Mouse (Mus musculus) kidney, embryonic 16.5 days (tissue): ENCODE measurements around the gene Ubqln4. TPM values are rescaled to one million over a fixed set of nuclear protein-coding genes. Genes with fewer than 3 reads are reported as not detected.

ENCODE experiments used
- ATAC-seq: fragments of 200-750 bp; cut with Nextera tagmentation; 2 replicates; pipeline ENCODE4 v1.8.0; 2017; ENCODE audit warnings: moderate TSS enrichment; ENCODE audit not compliant: low FRiP score, low TSS enrichment
- H3K27ac ChIP-seq: fragments of 300-500 bp; sonication (generic); 2 replicates; pipeline ENCODE4 v1.5.1; 2014; ENCODE audit warnings: low read length
- H3K27me3 ChIP-seq: fragments of 300-500 bp; sonication (generic); 2 replicates; pipeline ENCODE4 v1.6.1; 2014; ENCODE audit warnings: low read length, control low read depth, mixed read lengths; ENCODE audit not compliant: insufficient read depth
- H3K36me3 ChIP-seq: fragments of 300-500 bp; sonication (generic); 2 replicates; pipeline ENCODE4 v1.6.1; 2014; ENCODE audit warnings: low read length, control low read depth, mixed read lengths; ENCODE audit not compliant: insufficient read depth
- H3K4me1 ChIP-seq: fragments of 300-500 bp; sonication (generic); 2 replicates; pipeline ENCODE4 v1.6.1; 2014; ENCODE audit warnings: low read length, control low read depth, mixed read lengths; ENCODE audit not compliant: insufficient read depth
- H3K4me2 ChIP-seq: fragments of 300-500 bp; sonication (generic); replicated peaks from 2 replicates; pipeline ENCODE4 v1.6.1; 2014; ENCODE audit warnings: low read depth, low read length
- H3K4me3 ChIP-seq: fragments of 300-500 bp; sonication (generic); 2 replicates; pipeline ENCODE4 v1.5.1; 2014; ENCODE audit warnings: mild to moderate bottlenecking, low read length
- H3K9ac ChIP-seq: fragments of 300-500 bp; sonication (generic); replicated peaks from 2 replicates; pipeline ENCODE4 v1.6.1; 2014; ENCODE audit warnings: low read length
- H3K9me3 ChIP-seq: fragments of 300-500 bp; sonication (generic); 2 replicates; pipeline ENCODE4 v1.6.1; 2016; ENCODE audit warnings: low read length, control low read depth
- WGBS: fragments of 180-500 bp; shearing (Covaris S2); extraction: QIAGEN DNeasy Blood & Tissue Kit; methylation state at CpG from one replicate; pipeline ENCODE4 v1.1.7; 2014; 5-methylcytosine and 5-hydroxymethylcytosine counted together
- polyA plus RNA-seq: library from polyadenylated mRNA; unstranded; fragments of >200 nt; fragmentation: Nextera tagmentation; extraction: Ambion mirVana; gene quantifications from 2 replicates; pipeline ENCODE4 v1.2.1, GENCODE M21; 2015

The Ubqln4 gene
- polyA plus RNA-seq, 1 experiment from 2014 or later, result 52.7 TPM

DNA sequence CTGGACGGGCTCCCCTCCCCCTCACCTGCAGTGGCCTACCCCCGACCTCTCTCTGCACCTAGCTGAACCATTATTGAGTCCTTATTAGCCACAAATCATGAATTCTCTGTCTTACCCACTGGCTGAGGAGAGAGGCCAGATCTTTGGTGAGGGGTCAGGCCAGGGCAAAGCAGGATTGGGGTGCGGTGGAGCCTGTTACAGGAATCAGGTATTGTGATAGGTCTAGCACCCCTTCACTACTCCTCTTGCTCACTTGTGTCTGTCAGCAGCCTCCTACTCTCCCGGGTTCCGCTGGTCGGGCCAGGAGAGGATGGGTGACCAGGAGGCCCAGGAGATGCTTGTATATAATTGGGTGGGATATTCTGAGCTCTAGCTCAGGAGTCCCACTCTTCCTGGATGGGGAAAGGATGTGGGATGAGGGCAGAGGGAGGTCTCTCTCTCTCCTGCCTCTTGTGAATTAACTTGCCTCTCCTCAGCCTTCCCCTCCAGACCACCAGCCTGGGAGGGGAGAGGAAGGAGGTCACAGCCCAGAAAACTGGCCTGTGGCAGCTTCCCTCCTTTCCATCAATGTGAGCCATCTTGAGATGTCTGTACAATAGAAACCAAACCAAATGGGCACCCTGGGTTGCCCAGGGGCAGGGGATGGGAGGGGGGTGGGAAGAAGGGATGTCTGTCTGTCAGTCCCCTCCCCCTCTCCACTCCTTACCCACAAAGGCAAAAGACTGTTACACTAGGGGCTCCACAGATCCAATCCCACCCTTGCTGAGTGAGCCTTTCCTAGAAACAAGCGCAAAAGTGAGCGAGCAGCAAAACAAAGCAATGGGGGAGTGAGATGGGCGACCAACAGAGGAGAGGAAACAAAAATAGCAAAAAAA lies 15.1 kb upstream of the Ubqln4 start:
- H3K4me3 ChIP-seq, result no peak overlapping the region
- no peak overlapping the region for H3K9ac ChIP-seq
- peaks cover 34% of the 10 kb centered on the region for H3K36me3 ChIP-seq
- WGBS, result 45% methylated on average over 9 of the region's 9 CpGs
- ATAC-seq, result no peak
- H3K27me3 ChIP-seq, result no peaks in the 10 kb centered on the region
- no peaks in the 10 kb centered on the region for H3K9me3 ChIP-seq
- peaks cover 57% of the 10 kb centered on the region for H3K4me1 ChIP-seq
- no peak overlapping the region for H3K4me2 ChIP-seq
- H3K27ac ChIP-seq, result no peak overlapping the region

DNA sequence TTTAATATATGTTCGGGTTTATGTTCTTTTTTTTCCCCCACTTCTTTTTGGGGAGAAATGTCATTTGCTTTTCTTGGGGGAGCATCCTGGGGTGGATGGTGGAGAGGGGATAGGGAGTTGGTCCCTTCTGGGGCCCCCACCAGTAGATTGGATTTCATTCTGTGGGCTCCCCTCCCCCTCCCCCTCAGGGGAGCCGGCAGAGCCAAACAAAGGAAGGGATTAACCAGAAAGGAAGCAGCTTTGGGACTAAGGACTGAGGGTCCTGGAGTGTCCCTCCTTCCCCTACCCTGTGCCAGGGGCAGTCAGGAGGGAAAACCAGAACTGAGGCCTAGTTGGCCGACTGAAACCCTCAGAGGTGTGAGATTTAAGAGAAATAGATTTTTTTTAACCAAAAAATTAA lies 14.2 kb upstream of the Ubqln4 start:
- WGBS, result 16% methylated on average over 3 of the region's 3 CpGs
- no peak overlapping the region for H3K4me3 ChIP-seq
- peaks cover 34% of the 10 kb centered on the region for H3K36me3 ChIP-seq
- no peak overlapping the region for H3K27ac ChIP-seq
- H3K27me3 ChIP-seq, result no peaks in the 10 kb centered on the region
- H3K4me1 ChIP-seq, result peaks cover 52% of the 10 kb centered on the region
- peak overlapping the region; percentile 51; the same call in 1 of the 2 replicates for H3K9ac ChIP-seq
- H3K9me3 ChIP-seq, result no peaks in the 10 kb centered on the region
- no peak for ATAC-seq
- H3K4me2 ChIP-seq, result no peak overlapping the region

DNA sequence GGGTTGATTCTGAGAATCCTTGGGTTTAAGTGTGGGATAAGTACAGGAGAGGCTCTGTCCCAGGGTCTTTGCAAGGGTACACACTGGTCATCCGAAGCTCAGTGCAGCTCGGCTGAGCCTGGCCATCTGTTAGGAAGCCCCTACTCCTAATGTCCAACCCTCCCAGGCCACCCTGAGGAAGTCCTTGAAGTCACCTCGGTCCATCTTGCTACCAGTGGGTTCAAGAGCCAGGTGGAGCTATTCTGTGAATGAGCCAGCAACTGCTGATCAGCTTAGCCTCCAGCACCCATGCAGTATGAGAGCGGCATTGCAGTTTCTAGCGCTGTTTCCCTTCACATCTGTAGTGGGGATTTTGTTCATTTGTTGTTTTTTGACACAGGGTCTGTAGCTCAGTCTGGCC lies 13.5 kb upstream of the Ubqln4 start:
- peaks cover 49% of the 10 kb centered on the region for H3K4me1 ChIP-seq

DNA sequence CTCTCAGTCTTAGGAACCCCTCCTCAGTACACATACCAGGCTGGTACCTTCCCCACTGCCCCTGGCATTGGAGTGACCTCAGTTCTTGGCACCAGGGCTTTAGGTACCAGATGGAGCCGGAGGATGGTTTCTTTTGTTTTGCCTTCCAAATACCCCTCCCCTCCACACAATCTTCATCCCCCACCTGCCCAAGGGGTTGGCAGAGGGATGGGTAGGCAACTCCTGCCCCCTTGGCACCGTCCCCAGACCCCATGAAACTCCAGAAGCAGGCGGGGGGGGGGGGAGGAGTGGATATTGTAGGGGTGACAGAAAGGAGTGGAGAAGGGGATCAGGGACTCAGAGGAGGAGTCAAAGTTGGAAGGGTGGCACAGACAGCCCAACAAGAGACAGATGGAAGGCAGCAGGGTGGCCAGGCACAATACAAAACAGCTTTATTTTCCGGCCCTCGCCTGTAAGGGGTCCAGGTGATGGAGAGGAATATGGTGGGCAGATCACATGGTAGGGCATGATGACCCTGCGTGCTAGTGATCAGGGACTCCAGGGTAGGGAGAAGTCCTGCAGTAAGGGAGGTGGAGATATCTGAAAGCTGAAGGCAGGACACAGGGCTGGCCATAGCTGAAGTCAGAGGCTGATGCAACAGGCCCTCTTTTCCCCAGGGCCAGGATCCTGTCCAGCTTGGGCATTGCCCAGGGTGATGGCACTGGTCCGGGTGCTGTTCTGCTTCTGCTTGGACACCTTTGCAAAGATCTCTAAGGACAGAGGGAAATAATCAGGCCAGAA lies 11.7 kb upstream of the Ubqln4 start:
- 70% methylated on average over 6 of the region's 7 CpGs for WGBS
- no peaks in the 10 kb centered on the region for H3K27me3 ChIP-seq
- H3K36me3 ChIP-seq, result peaks cover 26% of the 10 kb centered on the region
- no peak overlapping the region for H3K9ac ChIP-seq
- H3K9me3 ChIP-seq, result no peaks in the 10 kb centered on the region
- no peak overlapping the region for H3K27ac ChIP-seq
- H3K4me3 ChIP-seq, result no peak overlapping the region
- 0 out of 2 replicates have a peak, but pooled peaks have one; percentile 2 for ATAC-seq
- H3K4me2 ChIP-seq, result no peak overlapping the region
- H3K4me1 ChIP-seq, result peaks cover 33% of the 10 kb centered on the region

More for the DNA sequence above, 13.5 kb upstream of the Ubqln4 start:
- H3K27ac ChIP-seq, result peak overlapping the region; percentile 31; the same call in 1 of the 2 replicates
- peaks cover 34% of the 10 kb centered on the region for H3K36me3 ChIP-seq
- no peak overlapping the region for H3K4me3 ChIP-seq
- no peaks in the 10 kb centered on the region for H3K27me3 ChIP-seq
- no peak overlapping the region for H3K9ac ChIP-seq
- WGBS, result 58% methylated on average over 5 of the region's 5 CpGs
- no peaks in the 10 kb centered on the region for H3K9me3 ChIP-seq
- ATAC-seq, result no peak
- no peak overlapping the region for H3K4me2 ChIP-seq

DNA sequence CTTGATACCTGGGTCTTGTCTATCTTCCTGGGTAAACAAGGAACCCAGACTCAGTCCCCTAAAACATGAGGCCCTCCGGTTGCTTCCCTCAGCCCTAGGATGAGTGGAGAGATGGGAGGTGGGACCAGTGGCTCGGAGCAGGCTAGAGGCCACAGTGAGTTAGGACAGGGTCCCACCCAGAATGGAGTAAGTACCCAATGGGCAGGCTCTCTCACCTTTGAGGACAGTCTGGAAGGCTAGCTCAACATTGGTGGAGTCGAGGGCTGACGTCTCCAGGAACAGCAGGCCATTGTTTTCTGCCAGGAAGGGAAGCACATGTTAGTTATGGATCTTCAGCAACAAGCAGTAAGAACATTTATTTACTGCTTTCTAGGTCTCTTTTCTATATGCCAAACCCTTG lies 11.1 kb upstream of the Ubqln4 start:
- 71% methylated on average over 4 of the region's 4 CpGs for WGBS
- Histone ChIP-seq H3K27ac (no peak overlapping the region), H3K9me3 (no peaks in the 10 kb centered on the region), H3K4me1 (peaks cover 26% of the 10 kb centered on the region), H3K27me3 (no peaks in the 10 kb centered on the region), H3K4me3 (no peak overlapping the region), H3K4me2 (no peak overlapping the region), H3K36me3 (peaks cover 19% of the 10 kb centered on the region), H3K9ac (no peak overlapping the region)
- ATAC-seq, result no peak

DNA sequence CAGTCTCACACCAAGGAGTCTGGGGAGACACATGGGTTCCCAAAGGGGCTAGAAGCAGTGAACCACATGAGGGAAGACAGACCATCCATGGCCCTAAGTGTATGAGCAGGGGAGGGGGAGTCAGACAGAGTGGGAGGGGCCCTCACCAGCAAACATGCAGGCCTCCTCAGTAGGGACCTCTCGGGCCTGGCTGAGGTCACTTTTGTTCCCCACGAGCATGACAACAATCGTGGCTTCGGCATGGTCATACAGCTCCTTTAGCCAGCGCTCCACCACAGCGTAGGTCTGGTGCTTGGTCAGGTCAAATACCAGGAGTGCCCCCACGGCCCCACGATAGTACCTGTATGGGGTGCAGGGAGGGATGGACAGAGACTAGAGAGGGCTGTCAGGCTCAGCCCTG lies 10.4 kb upstream of the Ubqln4 start:
- 77% methylated on average over 8 of the region's 8 CpGs for WGBS
- no peak overlapping the region for H3K4me3 ChIP-seq
- no peak overlapping the region for H3K9ac ChIP-seq
- no peaks in the 10 kb centered on the region for H3K9me3 ChIP-seq
- peaks cover 19% of the 10 kb centered on the region for H3K4me1 ChIP-seq
- peaks cover 12% of the 10 kb centered on the region for H3K36me3 ChIP-seq
- no peak overlapping the region for H3K4me2 ChIP-seq
- H3K27ac ChIP-seq, result no peak overlapping the region
- H3K27me3 ChIP-seq, result no peaks in the 10 kb centered on the region
- ATAC-seq, result no peak

DNA sequence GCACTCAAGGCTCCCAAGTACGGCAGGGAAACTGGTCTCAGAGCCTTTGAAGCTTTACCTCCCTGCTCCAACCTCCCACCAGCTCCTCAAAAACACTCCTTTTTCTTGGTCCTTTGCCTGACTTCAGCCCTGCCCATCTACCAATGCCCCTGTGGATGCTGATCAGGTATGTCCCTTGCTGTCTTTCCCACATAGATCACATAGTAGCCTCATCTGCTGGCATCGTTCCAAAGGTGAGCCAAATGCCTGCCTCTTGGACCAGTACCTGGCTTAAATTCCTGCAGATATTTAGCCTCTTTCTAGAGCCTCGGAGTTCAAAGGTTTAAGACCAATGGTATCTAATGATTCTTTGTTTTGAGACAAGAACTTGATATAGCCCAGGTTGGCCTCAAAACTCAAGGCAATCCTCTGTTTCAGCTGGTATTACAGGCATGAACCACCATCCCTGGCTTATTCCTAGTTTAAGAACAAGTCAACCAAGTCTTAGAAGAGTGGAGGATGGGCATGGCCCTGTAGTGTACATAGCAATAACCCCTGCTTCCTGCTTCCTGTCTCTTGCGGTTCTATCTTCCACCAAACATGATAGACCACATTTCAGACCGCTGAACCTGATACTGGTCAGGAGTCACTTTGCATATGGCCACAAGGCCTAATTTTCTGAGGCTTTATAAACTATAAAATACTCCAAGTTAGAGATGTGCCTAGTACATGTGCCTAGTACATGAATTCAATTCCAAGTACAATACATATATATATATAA lies 9.7 kb upstream of the Ubqln4 start:
- Histone ChIP-seq H3K4me1 (peaks cover 12% of the 10 kb centered on the region), H3K27ac (no peak overlapping the region), H3K4me2 (no peak overlapping the region), H3K4me3 (no peak overlapping the region), H3K27me3 (no peaks in the 10 kb centered on the region), H3K9ac (no peak overlapping the region), H3K9me3 (no peaks in the 10 kb centered on the region), H3K36me3 (peaks cover 6% of the 10 kb centered on the region; the same call in 1 of the 2 replicates)
- no peak for ATAC-seq
- 56% methylated on average over 5 of the region's 5 CpGs for WGBS

DNA sequence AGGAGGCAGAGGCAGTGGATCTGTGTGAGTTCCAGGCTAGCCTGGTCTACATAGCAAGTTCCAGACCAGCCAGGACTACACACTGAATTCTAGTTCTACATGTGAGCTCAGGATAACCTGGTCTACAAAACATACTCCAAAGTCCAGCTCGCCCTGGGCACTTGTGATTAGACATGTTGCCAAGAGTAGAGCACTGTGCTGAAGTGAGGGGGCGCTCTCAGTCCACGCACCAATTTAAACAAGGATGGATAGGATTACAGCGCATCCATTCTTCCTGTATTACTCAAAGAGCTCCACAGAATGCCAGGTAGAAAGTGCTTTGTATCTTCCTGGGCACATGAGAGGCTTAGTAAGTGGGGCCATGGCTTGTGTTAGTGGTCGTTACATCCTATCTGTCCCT lies 9.0 kb upstream of the Ubqln4 start:
- H3K4me2 ChIP-seq, result no peak overlapping the region
- no peak for ATAC-seq
- no peak overlapping the region for H3K27ac ChIP-seq
- no peaks in the 10 kb centered on the region for H3K9me3 ChIP-seq
- peaks cover 4% of the 10 kb centered on the region; the same call in 1 of the 2 replicates for H3K36me3 ChIP-seq
- H3K27me3 ChIP-seq, result no peaks in the 10 kb centered on the region
- peaks cover 9% of the 10 kb centered on the region; the same call in 1 of the 2 replicates for H3K4me1 ChIP-seq
- 36% methylated on average over 5 of the region's 5 CpGs for WGBS
- H3K4me3 ChIP-seq, result no peak overlapping the region
- H3K9ac ChIP-seq, result 0 out of 2 replicates have a peak overlapping the region, but pooled peaks have one; percentile 33

DNA sequence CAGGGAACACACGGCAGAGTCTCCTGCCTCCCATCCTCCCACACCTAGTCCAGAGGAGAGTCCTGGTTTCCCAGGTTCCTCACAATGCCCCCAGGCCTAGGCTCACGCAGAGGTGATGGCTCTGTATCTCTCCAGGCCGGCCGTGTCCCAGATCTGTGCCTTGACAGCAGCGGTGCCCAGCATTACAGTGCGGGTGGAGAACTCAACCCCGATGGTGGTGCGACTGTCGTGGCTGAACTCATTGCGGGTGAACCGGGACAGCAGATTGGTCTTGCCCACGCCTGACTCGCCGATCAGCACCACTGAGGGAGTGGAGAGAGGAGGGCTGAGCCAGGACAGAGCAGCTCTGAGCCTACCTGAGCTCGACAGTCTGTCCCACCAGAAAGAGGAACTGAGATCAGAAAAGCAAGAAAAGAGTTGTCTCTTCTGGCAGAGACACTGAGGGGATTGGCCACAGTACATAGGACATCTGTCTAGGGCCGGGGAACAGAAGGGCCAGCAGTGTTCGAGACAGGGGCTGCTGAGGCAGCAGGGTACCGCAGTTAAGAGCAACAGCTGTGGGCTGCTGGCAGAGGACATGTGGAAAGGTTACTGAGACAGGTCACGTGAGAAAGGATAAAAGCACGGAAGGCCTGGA lies 8.5 kb upstream of the Ubqln4 start:
- peaks cover 4% of the 10 kb centered on the region; the same call in 1 of the 2 replicates for H3K36me3 ChIP-seq
- H3K4me3 ChIP-seq, result no peak overlapping the region
- no peaks in the 10 kb centered on the region for H3K9me3 ChIP-seq
- no peaks in the 10 kb centered on the region for H3K27me3 ChIP-seq
- H3K27ac ChIP-seq, result no peak overlapping the region
- 51% methylated on average over 20 of the region's 20 CpGs for WGBS
- H3K4me1 ChIP-seq, result peaks cover 9% of the 10 kb centered on the region; the same call in 1 of the 2 replicates
- no peak for ATAC-seq
- H3K9ac ChIP-seq, result peak overlapping the region; percentile 33; the same call in 1 of the 2 replicates
- no peak overlapping the region for H3K4me2 ChIP-seq
